Mouse (Mus musculus) layer of hippocampus, adult 6 months (tissue): ENCODE measurements around the gene Rnase2a. TPM values are rescaled to one million over a fixed set of nuclear protein-coding genes. Genes with fewer than 3 reads are reported as not detected.

Experiments used
- long read RNA-seq, 2 experiments: library from polyadenylated mRNA; unstranded; transcript quantifications; one replicate each; pipeline ENCODE4 v2.0.0; 2019 to 2020
- polyA plus RNA-seq: library from polyadenylated mRNA; unstranded; fragments of <200 nt; fragmentation: Nextera tagmentation; gene quantifications from 2 replicates; pipeline ENCODE4 v1.2.3, GENCODE M21; 2021

Rnase2a gene
- not detected in 2 replicates for polyA plus RNA-seq
- long read RNA-seq, experiment 1: 0 reads
- long read RNA-seq, experiment 2: 0 reads

DNA sequence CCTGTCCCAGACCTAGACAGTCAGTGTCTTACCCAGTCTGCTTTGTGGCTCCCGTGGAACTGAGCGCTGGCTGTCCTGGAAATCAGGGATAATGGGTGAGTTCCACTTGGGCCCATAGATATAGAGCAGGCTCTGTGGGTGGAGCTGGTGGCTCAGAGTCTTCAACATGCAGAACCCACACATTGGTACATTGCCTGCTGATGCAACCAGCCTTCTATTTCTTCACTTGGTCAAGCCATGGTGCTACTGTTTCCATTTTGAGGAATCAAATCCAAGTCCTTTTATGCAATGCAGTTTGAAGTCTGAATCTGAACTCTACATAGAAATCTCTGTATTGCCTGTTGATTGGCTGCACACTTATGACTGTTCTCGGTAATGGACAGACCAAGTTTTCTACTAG lies at the start of gene Rnase2a:
Gene Rnase2a (minus strand): TSS at position 72 of the 400 bp plus-strand sequence.

Other genes starting within 250 kb of the Rnase2a start
- gene Rnase10, start 248.4 kb downstream of the Rnase2a start, polyA plus RNA-seq: 0.11 and 0.23 TPM in 2 replicates
- gene Rnase9, start 214.2 kb downstream of the Rnase2a start, polyA plus RNA-seq: not detected in 2 replicates
- not detected in 2 replicates for gene Rnase11, start 205.9 kb downstream of the Rnase2a start, polyA plus RNA-seq
- 0.23 TPM in 1 of 2 replicates, not detected in the other for gene Rnase12, start 198.5 kb downstream of the Rnase2a start, polyA plus RNA-seq
- gene Olfr750, start 181.7 kb downstream of the Rnase2a start, polyA plus RNA-seq: not detected in 2 replicates
- 17.8 and 18.4 TPM in 2 replicates for gene Rnase4, start 165.0 kb downstream of the Rnase2a start, polyA plus RNA-seq
- gene Ang, start 165.0 kb downstream of the Rnase2a start, polyA plus RNA-seq: 4.1 and 4.4 TPM in 2 replicates
- gene Eddm3b, start 141.7 kb downstream of the Rnase2a start, polyA plus RNA-seq: not detected in 2 replicates
- 0.39 and 1.0 TPM in 2 replicates for gene Rnase6, start 132.2 kb downstream of the Rnase2a start, polyA plus RNA-seq
- 2.7 and 2.9 TPM in 2 replicates for gene Rnase1, start 109.3 kb downstream of the Rnase2a start, polyA plus RNA-seq
- not detected in 2 replicates for gene Rnase2b, start 93.9 kb downstream of the Rnase2a start, polyA plus RNA-seq
- not detected in 2 replicates for gene Ang2, start 57.0 kb downstream of the Rnase2a start, polyA plus RNA-seq
- not detected in 2 replicates for gene Ear14, start 52.7 kb downstream of the Rnase2a start, polyA plus RNA-seq
- gene Gm7247, start 105.6 kb upstream of the Rnase2a start, polyA plus RNA-seq: not detected in 2 replicates
- gene Vmn2r88, start 154.7 kb upstream of the Rnase2a start, polyA plus RNA-seq: not detected in 2 replicates
- not detected in 2 replicates for gene Vmn2r89, start 195.7 kb upstream of the Rnase2a start, polyA plus RNA-seq